Mouse (Mus musculus) C2C12 (cell line): ENCODE results near the gene Tubgcp3. TPM values are rescaled to one million over a fixed set of nuclear protein-coding genes. Genes with fewer than 3 reads are reported as not detected.
A peak's percentile ranks its signal among the peaks of the same experiment; 100 is the strongest.
"Not testable (repeated sequence)": the region's sequence is repeated elsewhere in the genome, so short reads cannot be mapped to it uniquely, and the experiment has no call there.

Experiments used
- H3K27me3 ChIP-seq: one replicate; pipeline ENCODE4 v1.6.1; 2011; ENCODE audit not compliant: control insufficient read depth, insufficient read depth, insufficient read length
- H3K36me3 ChIP-seq: one replicate; pipeline ENCODE4 v1.6.1; 2011; ENCODE audit not compliant: control insufficient read depth, insufficient read depth
- H3K4me3 ChIP-seq: one replicate; pipeline ENCODE4 v1.5.1; 2011; ENCODE audit warnings: mild to moderate bottlenecking, control low read depth; ENCODE audit not compliant: poor library complexity, insufficient read depth, severe bottlenecking
- H3K79me2 ChIP-seq: one replicate; pipeline ENCODE4 v1.6.1; 2011; ENCODE audit not compliant: control insufficient read depth, insufficient read depth
- H3K79me3 ChIP-seq: one replicate; pipeline ENCODE4 v1.6.1; 2011; ENCODE audit warnings: low read depth, control low read depth
- H3ac ChIP-seq: one replicate; pipeline ENCODE3; 2011; ENCODE audit warnings: low read depth; ENCODE audit not compliant: control insufficient read depth, insufficient read length
- CEBPB ChIP-seq: IDR thresholded peaks from one replicate; pipeline ENCODE4 v1.6.1; 2011; ENCODE audit warnings: low read depth, mild to moderate bottlenecking, control low read depth, moderate library complexity
- CTCF ChIP-seq: IDR thresholded peaks from one replicate; pipeline ENCODE4 v1.5.1; 2011; ENCODE audit not compliant: control insufficient read depth, insufficient read depth, insufficient read length
- FOSL1 ChIP-seq: IDR thresholded peaks from one replicate; pipeline ENCODE4 v1.8.0; 2011; ENCODE audit warnings: mild to moderate bottlenecking, low read length; ENCODE audit not compliant: poor library complexity, insufficient read depth, severe bottlenecking
- MAX ChIP-seq: IDR thresholded peaks from one replicate; pipeline ENCODE4 v1.6.1; 2011; ENCODE audit warnings: mild to moderate bottlenecking, control low read depth
- MYOD1 ChIP-seq: IDR thresholded peaks from one replicate; pipeline ENCODE4 v1.6.1; 2011; ENCODE audit warnings: low read depth; ENCODE audit not compliant: control insufficient read depth, insufficient read length
- MYOG ChIP-seq: IDR thresholded peaks from one replicate; pipeline ENCODE4 v1.6.1; 2011; ENCODE audit not compliant: control insufficient read depth, insufficient read length; ENCODE audit errors: extremely low read depth
- USF1 ChIP-seq: IDR thresholded peaks from one replicate; pipeline ENCODE4 v1.6.1; 2011; ENCODE audit warnings: low read depth, mild to moderate bottlenecking, control low read depth, moderate library complexity
- polyA plus RNA-seq: library from polyadenylated mRNA; unstranded; fragments of >200 nt; fragmentation: generic; extraction: Trizol; gene quantifications from one replicate; pipeline ENCODE4 v1.2.1, GENCODE M21; 2012; ENCODE audit warnings: missing spikeins

Gene Tubgcp3
- polyA plus RNA-seq, 1 experiment = 22.0 TPM

- Histone ChIP-seq H3ac (no peak overlapping the region), H3K27me3 (peaks cover 43% of the 10 kb centered on the region), H3K4me3 (no peak overlapping the region), H3K79me3 (no peaks in the 10 kb centered on the region), H3K36me3 (no peaks in the 10 kb centered on the region), H3K79me2 (no peaks in the 10 kb centered on the region)
- TF ChIP-seq USF1 (no peak), MYOG (no peak), MYOD1 (no peak), CEBPB (no peak), MAX (no peak), CTCF (no peak), FOSL1 (no peak)
Measured at GRCm38 (mm10) chr8:12698660-12699277, 26.7 kb upstream of the Tubgcp3 start.

DNA sequence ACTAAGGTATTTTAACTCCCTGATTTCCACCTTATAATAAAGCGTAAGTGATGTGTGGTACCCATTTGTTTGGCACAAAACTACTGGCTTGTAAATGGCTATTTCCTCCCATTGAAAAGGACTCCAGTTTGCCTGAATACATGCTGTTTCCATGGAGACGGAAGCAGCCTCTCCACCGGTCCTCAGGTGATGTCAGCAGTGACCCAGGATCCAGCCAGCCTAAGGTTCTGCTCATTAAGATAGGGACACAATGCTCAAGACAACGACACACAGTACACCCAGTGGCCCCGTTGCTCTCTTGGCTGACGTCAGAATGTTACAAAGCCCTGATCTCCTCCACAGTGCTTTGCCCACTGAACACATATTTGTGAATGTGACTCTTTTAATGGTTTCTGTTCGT, 16.8 kb upstream of the Tubgcp3 start:
- no peak overlapping the region for H3K4me3 ChIP-seq
- no peaks in the 10 kb centered on the region for H3K36me3 ChIP-seq
- H3K79me2 ChIP-seq = no peaks in the 10 kb centered on the region
- no peaks in the 10 kb centered on the region for H3K79me3 ChIP-seq
- H3K27me3 ChIP-seq = peaks cover 47% of the 10 kb centered on the region
- no peak for TF ChIP-seq MAX
- no peak overlapping the region for H3ac ChIP-seq

DNA sequence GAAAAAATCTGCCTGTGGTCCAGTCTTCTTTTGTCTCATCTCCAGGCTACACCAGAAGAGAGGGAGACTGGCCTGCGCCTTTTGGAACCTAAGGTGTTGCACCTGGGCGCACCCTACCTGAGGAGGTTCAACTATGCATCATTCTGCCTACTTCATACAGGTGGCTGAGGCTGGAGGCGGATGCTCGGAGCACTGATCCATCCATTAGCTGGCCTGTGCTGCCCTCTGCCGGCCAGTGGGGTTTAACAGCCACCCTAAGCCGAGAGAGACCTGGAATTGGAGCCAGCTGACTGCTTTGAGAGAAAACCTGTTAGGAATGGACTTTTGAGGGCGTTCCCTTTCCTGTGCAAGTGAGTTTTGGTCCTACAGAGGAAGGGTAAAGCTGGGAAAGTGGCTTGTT, 5.5 kb upstream of the Tubgcp3 start:
- Histone ChIP-seq H3ac (no peak overlapping the region), H3K36me3 (no peaks in the 10 kb centered on the region), H3K79me3 (no peaks in the 10 kb centered on the region), H3K27me3 (peaks cover 28% of the 10 kb centered on the region), H3K4me3 (no peak overlapping the region), H3K79me2 (no peaks in the 10 kb centered on the region)
- TF ChIP-seq MYOG = no peak
- TF ChIP-seq CTCF = peak; percentile 81

- no peak for TF ChIP-seq MYOG
- TF ChIP-seq USF1 = no peak
- TF ChIP-seq CTCF = no peak
- no peak for TF ChIP-seq MYOD1
- TF ChIP-seq CEBPB = no peak
- TF ChIP-seq MAX = no peak
- TF ChIP-seq FOSL1 = no peak
- Histone ChIP-seq H3K36me3 (peaks cover 7% of the 10 kb centered on the region), H3ac (peak overlapping the region; percentile 94), H3K79me2 (peaks cover 55% of the 10 kb centered on the region), H3K79me3 (peaks cover 48% of the 10 kb centered on the region), H3K27me3 (peaks cover 4% of the 10 kb centered on the region), H3K4me3 (peak overlapping the region; percentile 89)
Measured at GRCm38 (mm10) chr8:12671473-12672055, 484 bp downstream of the Tubgcp3 start.

- no peaks in the 10 kb centered on the region for H3K27me3 ChIP-seq
- H3K79me2 ChIP-seq = peaks cover 61% of the 10 kb centered on the region
- peak overlapping the region; percentile 89 for H3K4me3 ChIP-seq
- TF ChIP-seq MYOD1 (no peak), FOSL1 (no peak), USF1 (no peak), MYOG (no peak), CTCF (no peak), MAX (no peak), CEBPB (no peak)
- H3K36me3 ChIP-seq = peaks cover 7% of the 10 kb centered on the region
- H3K79me3 ChIP-seq = peaks cover 52% of the 10 kb centered on the region
- peak overlapping the region; percentile 37 for H3ac ChIP-seq
Measured at GRCm38 (mm10) chr8:12670965-12671364, 1.1 kb downstream of the Tubgcp3 start.

GRCm38 (mm10) chr8:12668832-12669231, 3.2 kb downstream of the Tubgcp3 start:
- Histone ChIP-seq H3K79me2 (peaks cover 82% of the 10 kb centered on the region), H3ac (no peak overlapping the region), H3K27me3 (no peaks in the 10 kb centered on the region), H3K36me3 (peaks cover 9% of the 10 kb centered on the region), H3K4me3 (no peak overlapping the region), H3K79me3 (peaks cover 68% of the 10 kb centered on the region)
- TF ChIP-seq USF1 = no peak
- no peak for TF ChIP-seq MYOD1
- TF ChIP-seq MYOG = no peak
- no peak for TF ChIP-seq CEBPB
- no peak for TF ChIP-seq FOSL1
- no peak for TF ChIP-seq CTCF
- TF ChIP-seq MAX = no peak

DNA sequence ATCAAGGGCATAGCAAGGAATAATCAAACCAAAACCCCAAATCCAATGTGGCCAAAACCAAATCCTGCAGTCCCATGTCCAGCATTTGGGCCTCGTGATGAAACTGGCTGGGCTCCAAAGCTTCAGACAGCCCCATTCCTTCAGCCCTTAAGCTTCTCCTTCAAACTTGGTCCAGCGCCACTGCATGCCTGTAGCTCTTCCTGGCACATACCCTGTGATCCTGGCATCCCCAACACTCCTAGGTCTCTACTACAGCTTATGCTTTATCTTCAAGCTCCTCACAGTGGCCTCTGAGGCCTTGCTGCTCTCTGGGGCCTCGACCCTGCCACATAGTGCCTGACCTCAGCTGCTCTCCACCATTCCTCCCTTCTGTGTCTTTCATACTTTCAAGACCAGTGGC, 5.5 kb downstream of the Tubgcp3 start:
- peaks cover 12% of the 10 kb centered on the region for H3K36me3 ChIP-seq
- H3K79me2 ChIP-seq = peaks cover 94% of the 10 kb centered on the region
- H3K79me3 ChIP-seq = peaks cover 73% of the 10 kb centered on the region
- not testable (repeated sequence) for H3K27me3 ChIP-seq, H3ac ChIP-seq, H3K4me3 ChIP-seq
